Mouse (Mus musculus) megakaryocyte progenitor cell, adult 5-6 weeks (primary cell): ENCODE measurements around the gene Pawr. TPM values are rescaled to one million over a fixed set of nuclear protein-coding genes. Genes with fewer than 3 reads are reported as not detected.
"Not testable (repeated sequence)": the region's sequence is repeated elsewhere in the genome, so short reads cannot be mapped to it uniquely, and the experiment has no call there.

ENCODE experiments used
- ATAC-seq: replicated peaks from 2 replicates; pipeline ENCODE4 v1.8.0; 2016; ENCODE audit warnings: mild to moderate bottlenecking, moderate TSS enrichment, inconsistent platforms; ENCODE audit not compliant: poor library complexity
- total RNA-seq, 2 experiments: library from RNA; stranded (forward) in 1 of 2; stranded (reverse) in 1 of 2; fragments of 157-497, 149-512 nt in 1 of 2; fragments of 200-1000 nt in 1 of 2; gene quantifications; 2 replicates each; pipeline versions ENCODE4 v1.2.3 to v1.2.4; 2015 to 2017

Gene Pawr
- total RNA-seq, 2 experiments from 2014 or later: 0.54 TPM; not detected in 1

DNA sequence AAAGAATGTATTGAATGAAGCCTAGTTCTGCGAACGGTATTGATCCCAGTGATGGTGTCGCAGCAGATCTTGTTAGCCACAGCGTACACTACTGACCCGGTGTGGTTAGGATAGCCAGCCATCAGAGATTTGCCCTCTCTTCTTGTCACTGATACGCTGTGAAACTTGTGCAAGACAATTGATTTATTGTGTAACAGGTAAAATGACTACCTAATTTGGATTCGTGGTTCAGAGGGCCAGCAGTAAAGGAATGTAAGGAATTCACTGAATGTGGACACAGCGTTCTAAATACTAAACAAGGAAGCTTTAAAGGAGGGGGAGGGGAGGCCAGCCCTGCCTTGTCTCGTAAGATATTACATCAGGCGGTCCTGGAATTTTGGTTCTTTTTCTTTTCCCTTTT lies 100.3 kb downstream of the Pawr start:
- no peak for ATAC-seq

DNA sequence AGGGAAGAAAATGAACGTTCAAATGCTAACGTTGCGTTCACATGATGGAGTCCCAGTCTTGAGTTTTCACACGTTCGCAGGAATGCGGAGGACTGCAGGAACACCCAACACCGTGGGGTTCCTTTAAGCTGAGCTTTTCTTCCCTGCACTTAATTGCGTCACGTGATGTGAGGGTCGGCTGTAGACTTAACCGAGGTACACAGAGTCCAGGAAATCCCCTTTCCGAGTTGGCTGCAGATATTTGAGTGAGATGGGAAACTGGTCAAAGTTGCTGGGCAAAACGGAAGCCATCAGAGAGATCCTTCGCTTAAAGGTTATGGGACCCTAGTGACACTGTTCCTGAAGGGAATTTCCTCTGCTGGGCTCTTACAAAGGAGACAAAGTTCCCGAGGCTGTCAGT lies 102.1 kb downstream of the Pawr start:
- peak; percentile 29 for ATAC-seq

DNA sequence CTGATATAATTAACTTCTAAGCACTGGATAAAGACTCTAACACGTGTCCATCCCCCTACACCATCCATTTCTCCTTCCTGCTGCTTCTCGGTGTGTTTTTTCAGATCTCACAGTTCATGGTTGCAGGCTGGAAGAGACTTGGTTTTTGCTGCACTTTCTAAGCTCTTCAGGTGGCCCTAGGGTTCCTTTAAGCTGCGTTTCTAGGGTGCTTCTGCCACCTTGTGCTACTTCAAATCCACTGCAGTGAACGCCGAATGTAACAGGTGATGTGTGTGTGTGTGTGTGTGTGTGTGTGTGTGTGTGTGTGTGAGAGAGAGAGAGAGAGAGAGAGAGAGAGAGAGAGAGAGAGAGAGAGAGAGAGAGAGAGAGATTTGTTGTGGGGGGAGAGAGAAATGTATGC lies 103.7 kb downstream of the Pawr start:
- ATAC-seq: no peak

DNA sequence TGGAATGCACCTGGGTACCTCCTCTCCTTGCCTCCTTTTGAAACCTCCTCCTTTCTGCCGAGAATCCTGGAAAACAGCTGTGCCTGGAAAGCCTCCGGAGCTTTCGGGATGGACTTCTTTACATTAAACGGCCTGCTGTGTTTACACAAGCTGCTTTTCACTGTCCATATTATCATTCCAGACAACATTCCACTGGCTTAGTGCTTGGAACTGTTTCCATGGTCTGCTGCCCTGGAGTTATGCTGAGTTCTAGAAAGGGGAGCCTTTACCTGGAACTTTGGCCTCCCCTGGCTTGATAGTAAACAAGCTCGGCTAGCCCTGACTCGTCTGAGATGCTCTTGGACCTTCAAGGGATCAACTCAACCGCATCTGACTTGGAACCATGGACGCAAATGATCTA lies 104.4 kb downstream of the Pawr start:
- ATAC-seq: no peak

DNA sequence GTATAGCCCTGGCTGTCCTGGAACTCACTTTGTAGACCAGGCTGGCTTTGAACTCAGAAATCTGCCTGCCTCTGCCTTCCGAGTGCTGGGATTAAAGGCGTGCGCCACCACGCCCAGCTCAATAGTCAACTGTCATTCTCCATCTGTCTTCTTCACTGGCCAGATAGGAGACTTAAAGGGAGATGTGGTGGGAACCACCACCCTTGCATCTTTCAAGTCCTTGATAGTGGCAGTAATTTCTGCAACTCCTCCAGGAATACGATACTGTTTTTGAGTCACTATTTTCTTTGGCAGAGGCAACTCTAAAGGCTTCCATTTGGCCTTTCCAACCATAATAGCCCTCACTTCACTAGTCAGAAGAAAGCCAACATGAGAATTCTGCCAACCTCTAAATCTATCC lies 108.3 kb downstream of the Pawr start:
- not testable (repeated sequence) for ATAC-seq

DNA sequence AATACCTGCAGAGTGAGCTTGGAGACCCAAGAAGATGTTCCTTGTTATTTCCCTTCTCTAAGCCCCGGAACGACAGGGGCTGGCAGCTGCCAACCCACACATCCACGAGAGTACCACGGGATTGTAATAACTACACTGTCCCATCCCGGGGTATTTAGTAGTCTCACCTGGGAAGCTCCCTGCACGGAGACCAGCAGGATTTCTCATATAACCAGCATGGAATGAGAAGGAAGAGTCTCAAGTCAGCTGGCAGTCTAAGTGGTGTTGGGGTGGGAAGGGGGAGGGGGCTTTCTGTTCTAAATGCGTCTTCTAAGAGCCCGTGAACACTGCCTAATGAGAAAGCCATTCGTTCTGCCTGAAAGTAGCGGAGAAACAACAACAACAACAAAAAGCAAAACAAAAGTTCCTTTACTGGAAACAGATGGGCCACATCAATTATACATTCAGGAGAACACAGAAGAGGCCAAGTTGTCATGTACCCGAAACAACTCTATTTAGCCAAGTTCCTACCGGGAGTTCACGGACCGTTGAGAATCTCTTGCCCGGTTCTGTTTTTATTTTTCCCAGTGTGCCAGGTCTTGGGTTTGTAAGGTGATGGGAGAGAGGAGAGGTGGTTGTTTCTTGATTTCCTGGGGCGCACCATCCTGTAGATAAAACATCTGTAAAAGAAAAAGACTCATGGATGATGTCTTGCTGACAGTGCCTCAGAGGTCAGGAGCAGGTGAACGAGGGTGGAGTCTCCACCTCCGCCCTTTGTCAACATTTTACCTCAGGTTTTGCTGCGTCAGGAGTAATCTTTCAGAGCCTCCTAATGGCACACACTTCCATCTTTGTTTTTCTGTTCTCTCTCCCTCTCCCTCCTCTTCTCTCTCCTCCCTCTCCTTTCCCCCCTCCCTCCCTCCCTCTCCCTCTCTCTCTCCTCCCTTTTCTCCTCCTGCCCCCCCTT lies 112.3 kb downstream of the Pawr start:
- no peak for ATAC-seq

DNA sequence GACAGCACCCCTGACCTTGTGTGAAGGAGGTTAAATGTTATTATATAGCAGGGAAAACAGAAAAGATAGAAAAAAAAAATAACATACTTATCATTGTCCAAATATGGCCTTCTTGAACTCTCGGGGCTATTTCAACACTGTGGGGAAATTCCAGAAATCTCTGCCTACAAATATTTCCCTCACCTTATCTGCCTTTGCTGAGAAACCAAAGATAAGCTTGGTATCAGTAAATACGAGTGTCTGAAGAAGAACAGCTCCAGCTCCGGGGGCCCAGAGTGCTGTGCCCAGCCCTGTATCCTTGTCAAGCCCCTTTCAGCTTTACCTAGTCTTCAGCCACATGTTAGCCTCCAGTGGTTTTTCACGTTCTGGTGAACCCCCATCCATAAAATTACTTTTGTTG lies 113.2 kb downstream of the Pawr start:
- no peak for ATAC-seq

DNA sequence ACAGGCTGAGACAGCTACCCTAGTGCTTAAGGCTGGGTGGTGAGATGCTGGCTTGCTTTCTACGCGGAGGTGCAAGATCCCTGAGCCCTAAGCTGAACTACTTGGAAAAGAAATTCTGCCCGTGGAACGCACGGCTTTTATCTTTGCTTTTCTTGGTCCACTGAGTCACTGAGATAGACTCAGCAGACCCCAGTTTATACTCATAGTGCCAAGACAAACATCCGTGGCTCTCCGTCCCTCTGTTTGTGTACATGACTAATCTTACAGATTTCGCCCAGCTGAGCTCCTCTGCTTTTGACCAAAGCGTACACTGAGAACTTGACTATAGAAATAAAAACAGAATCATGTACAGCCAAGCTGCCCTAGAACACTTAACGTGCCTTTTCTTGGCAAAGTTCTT lies 113.7 kb downstream of the Pawr start:
- ATAC-seq: no peak

DNA sequence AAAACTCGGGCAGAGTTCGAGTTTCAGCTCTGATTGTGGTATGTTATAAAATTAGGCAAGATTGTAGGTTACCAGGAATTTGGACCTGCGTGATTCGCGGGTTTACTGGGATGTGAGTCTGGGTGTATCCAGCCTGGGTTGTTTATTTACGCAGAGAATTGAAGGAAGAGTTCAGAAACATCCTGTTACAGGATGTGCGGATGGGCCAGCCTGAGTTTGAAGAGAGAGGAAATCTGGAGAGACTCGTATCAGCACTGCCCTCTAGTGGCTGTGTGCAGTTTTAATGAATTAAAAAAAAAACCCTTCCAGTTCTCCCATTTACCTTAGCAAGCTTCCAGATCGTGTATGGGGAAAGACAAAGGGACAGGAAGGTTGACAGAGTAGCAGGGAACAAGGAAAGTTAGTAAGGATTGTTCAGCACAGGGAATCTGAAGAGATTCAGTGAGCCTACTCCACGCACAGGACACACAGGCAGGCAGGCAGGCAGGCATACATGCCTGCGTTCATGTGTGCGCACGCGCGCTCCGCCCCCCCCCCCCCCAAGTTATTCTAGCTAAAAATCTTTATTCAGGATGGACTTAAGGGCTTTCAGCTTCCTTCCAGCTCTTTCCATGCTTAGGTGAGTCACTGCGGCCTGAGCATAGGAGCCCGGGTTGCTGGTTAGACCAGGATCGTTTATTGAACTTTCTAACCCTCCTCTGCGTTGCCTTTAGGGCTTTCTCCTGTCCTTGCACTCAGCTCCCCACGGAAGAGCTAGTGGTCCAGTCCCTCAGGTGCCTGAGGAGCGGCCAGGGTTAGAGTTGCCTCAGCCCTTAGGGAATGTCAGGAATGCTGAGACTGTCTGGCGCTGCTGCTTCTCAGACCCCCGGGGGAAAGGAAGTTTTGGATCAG lies 114.4 kb downstream of the Pawr start:
- peak; percentile 82 for ATAC-seq

DNA sequence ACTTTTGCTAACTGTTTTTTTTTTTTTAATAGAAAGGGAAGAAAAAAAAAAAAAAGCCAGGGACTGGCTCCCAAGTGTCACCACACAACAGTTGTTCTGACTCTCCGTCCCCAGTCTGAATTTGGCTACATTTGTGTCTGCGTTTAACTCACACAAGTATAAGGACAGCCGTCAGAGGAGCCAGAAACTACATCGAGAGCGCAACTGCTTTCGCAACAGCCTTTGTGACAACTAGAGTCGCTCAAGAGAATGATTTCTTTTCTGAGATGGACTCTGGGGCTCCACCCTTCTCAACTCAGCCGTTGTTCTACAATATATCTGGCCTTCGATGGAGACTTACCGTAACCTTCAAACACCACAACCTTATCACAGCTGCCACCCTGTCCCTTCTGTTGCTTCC lies 115.3 kb downstream of the Pawr start:
- ATAC-seq: peak; percentile 42

DNA sequence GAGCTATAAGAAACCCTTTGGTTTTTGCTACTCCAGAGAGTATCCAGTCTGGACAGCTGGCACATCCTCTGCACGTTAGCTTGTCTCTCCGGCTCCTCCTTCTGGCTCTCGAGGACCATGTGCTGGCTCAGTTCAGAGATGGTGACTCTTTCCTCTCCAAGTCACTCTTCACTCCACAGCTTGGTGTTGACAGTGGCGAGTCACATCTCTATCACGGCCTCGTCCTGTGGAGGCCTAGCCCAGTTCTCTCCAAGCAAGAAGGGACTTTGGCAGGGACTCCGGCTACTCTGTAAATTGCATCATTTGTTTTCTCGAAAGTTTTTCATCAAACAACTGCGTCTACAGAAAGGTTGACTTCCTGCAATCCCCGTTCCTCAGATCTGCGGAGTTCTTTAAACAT lies 116.5 kb downstream of the Pawr start:
- ATAC-seq: no peak

DNA sequence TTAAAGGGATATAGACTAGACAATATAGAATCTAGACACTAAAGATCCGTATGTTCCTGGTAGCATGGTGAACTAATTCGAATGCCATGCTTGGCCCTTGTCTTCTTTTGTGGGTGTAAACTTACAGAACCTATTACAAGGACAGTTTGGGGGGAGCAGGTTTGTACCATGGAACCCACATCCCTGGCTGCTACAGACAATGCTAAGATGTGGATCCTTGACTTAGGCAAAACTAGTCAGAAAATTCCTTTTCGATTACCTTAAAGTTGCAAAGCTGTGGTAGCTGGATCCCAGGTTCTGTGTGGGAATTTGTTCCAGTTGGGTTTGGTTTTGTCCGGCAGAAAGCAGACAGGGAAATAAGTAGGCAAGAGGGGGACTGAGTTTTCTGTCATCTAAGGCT lies 118.5 kb downstream of the Pawr start:
- ATAC-seq: no peak

DNA sequence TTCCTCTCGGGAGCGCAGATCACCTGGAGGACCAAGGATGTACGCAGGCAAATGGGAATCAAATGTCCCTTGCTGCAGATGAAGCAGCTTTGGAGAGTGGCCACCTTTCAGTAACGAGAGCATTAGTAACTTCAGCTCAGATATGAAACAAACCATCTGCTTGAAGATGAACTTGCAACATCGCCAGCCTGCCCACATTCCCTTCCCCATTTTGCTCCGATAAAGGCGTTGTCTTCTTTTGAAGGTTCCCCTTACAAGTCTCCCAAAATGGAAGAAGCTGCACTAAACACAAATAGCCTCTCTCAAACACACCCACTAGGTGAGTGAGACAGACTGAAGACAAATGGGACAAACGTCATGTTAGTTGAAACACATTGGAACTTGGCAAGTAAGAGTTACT lies 119.6 kb downstream of the Pawr start:
- ATAC-seq: no peak

DNA sequence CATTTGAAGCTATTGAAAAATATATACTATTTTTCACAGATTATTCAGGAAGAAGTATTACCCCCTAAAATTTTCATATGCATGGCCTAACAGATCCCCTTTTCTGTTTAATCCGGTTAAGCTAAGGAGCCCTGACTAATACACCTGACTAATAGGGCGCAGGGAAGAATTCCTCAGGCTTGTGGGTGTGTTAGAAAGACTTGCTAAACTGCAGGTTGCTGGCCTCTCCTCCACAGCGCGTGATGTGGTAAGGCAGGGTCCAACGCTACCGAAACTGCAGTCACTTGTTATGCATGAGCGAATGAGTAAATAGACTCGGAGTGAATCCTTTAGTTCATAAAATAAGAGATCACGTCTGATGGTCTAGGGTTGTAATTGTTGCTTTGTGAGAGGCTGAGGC lies 120.5 kb downstream of the Pawr start:
- ATAC-seq: no peak

DNA sequence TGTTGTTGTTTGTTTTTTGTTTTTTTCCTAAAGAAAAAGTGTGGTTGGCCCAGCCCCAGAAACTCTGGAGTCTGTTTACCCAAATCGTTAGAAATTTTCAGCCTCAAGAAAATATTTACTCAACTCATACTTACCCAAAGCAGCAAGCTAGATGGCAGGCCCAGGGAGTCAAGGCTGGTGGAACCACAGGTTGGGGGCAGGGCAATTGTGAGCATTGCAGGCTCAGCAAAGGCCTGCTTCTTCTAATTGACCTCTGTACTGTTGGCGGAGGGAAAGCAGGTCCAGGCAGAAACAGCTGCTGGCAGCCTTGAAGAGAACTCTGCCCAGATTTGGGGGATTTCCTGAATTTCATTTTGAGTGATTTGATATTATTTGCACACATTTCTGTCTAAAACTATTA lies 121.6 kb downstream of the Pawr start:
- ATAC-seq: no peak

DNA sequence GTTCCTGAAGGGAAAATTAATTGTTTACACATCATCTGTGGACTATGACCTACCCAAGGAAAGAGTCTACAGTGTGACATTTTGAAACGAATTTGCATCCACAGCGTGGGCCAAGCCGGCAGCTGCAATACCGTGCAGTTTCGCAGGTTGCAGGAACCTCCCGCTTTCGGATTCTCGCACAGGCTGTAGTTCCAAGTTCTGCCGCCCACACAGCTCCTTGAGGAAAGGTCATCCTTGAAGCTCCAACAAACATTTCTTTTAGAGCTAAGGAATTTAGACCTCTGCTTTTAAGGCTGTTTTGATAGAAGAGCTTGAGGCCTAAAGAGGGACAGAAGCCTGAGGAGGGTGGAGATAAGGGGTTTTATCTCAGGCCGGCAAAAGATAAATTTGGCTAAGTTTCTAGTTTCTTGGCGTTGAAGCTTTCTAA lies 122.8 kb downstream of the Pawr start:
- ATAC-seq: no peak

DNA sequence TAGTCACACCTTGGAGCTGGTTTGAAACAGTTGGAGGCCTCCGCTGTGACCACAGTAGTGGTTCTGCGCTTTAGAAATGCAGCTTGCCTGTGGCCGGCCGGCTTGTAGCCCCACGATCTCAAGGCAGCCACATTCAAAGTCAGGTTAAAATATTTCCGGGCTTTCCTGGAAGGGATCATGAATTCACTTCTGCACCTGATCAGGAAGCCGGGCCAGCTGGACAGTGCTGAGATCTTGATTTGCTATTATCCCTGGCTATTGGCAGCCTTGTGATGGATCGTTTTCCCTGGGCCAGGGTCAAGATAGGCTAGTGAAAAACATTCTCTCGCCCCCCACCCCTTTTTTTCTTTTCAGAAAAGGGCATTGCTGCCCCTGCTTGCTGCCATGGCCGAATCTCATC lies 123.3 kb downstream of the Pawr start:
- ATAC-seq: no peak

DNA sequence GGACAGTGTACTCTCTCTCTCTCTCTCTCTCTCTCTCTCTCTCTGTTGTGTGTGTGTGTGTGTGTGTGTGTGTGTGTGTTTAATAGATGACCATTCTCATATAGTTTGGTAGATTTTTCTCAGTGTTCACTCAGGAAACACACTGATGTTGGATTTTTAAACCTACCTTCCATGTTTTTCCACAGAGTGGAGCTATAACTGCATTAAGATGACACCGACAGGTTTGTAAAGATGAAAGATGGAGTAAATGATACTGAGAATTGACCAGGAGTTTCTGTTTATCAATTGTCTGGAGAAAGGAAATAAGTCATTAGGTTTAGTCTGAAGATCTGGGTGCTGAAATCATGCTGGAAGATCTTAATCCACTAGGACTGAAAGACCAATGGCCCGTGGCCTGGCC lies 124.0 kb downstream of the Pawr start:
- no peak for ATAC-seq

DNA sequence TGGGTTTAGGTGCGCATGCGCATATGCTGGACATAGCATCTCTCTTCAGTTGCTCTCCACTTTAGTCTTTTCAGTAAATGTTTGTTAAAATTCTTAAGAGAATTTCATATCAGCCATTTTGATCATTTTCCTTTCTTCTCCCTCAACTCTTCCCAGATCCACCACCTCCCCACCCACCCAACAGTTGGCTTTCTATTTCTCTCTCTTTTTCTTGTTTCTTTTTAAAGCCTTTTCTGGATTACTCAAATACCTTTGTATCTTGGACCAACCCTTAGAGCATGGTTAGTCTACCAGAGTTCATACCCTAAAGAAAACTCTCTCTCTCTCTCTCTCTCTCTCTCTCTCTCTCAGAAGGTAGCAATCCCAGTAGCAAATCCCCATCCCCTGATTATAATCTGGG lies 125.1 kb downstream of the Pawr start:
- ATAC-seq: no peak

DNA sequence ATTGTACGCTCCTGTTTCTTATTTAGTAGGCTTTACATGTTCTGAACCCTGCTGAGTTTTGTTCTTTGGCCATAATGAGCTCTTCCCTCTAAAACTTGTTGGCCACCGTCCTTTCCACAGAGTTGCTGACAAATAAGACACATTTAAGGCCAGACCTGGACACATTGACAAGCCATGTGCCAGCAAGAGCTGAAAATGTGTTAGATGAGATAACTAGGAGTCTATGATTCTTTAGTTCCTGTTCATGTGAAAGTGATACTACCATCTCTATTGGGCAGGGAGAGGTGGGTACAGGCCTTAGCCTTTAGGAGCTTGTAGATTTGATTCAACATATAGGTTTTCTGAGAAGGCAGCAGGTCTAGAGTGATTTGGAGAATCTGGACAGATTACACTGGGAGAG lies 129.9 kb downstream of the Pawr start:
- ATAC-seq: no peak
